Mouse (Mus musculus): ENCODE data around the gene Pip5k1c. TPM values are rescaled to one million over a fixed set of nuclear protein-coding genes. Genes with fewer than 3 reads are reported as not detected.

Pip5k1c gene
- polyA plus RNA-seq, 1 experiment from 2014 or later = 13.2 TPM

DNA sequence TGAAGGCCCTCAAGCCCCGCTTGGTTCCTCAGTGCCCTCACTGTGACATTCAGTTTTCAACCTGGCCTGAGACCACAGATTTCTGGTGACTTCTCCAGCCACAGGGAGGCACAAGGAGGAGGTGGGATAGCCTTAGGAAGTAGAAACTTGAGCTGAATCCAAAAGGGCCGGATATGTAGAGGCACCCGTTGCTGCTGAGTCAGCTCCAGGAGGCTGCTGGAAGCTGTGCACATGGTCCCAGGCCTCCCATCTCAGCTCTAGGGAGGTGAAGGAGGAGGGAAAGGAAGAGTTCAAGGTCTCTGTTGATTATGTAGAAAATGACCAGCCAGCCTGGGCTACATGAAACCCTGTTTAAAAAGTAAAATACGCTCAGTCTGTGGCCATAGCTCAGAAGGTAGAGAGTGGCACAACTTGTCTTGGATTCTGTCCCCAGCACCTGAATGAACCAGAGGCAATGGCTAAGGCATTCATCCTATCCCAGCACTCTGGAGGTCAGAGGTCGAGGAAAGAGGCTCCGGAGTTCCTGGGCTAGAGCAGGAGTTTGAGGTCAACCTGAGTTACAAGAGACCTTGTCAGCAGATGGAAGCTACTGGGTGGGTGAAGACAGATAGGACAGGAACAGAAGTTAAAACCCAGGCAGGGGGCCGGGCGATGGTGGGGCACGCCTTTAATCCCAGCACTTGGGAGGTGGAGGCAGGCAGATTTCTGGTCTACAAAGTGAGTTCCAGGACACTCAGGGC, 62.1 kb downstream of the Pip5k1c start:
- 0 out of 2 replicates have a peak overlapping the region, but pooled peaks have one; percentile 11 for H3K9ac ChIP-seq
- H3K4me3 ChIP-seq (replicated peaks) = no peak overlapping the region
- H3K27me3 ChIP-seq = no peaks in the 10 kb centered on the region
- H3K36me3 ChIP-seq = peaks cover 3% of the 10 kb centered on the region; the same call in 1 of the 2 replicates
- H3K4me1 ChIP-seq (replicated peaks) = peaks cover 77% of the 10 kb centered on the region
- DNase-seq = no peak
- no peaks in the 10 kb centered on the region for H3K9me3 ChIP-seq (replicated peaks)
- WGBS (ENCODE audit: insufficient replicate concordance) = 63% methylated on average over 9 of the region's 9 CpGs
- ATAC-seq (ENCODE audit: low read depth) = no peak
- H3K4me2 ChIP-seq = no peak overlapping the region
- H3K27ac ChIP-seq = no peak overlapping the region

DNA sequence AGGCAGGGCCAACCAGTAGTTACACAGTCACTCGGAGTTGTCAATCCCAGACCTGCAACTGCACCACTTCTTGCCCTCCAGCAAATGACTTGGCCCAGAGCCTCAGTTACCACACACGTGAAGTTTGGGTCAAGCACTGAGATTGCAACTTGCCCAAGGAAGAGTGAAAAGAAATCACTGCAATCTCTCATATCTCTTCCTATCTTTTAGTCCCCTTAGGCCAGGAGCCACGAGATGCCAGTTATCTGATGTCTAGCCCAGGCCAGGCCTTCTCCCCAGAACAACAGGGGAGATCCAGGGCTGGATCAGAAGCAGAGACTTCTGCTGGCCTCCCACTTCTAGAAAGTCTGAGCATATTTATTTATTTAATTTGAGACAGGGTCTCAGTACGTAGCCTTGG, 62.8 kb downstream of the Pip5k1c start:
- Histone ChIP-seq H3K9ac (no peak overlapping the region), H3K27ac (peak overlapping the region; percentile 79; the same call in 1 of the 2 replicates), H3K27me3 (no peaks in the 10 kb centered on the region), H3K9me3 (replicated peaks) (no peaks in the 10 kb centered on the region), H3K4me2 (no peak overlapping the region), H3K36me3 (peaks cover 9% of the 10 kb centered on the region), H3K4me3 (replicated peaks) (no peak overlapping the region), H3K4me1 (replicated peaks) (peaks cover 83% of the 10 kb centered on the region)
- ATAC-seq (ENCODE audit: low read depth) (no peak), DNase-seq (no peak)
- 49% methylated on average over 4 of the region's 4 CpGs for whole genome bisulfite sequencing (ENCODE audit: insufficient replicate concordance)

DNA sequence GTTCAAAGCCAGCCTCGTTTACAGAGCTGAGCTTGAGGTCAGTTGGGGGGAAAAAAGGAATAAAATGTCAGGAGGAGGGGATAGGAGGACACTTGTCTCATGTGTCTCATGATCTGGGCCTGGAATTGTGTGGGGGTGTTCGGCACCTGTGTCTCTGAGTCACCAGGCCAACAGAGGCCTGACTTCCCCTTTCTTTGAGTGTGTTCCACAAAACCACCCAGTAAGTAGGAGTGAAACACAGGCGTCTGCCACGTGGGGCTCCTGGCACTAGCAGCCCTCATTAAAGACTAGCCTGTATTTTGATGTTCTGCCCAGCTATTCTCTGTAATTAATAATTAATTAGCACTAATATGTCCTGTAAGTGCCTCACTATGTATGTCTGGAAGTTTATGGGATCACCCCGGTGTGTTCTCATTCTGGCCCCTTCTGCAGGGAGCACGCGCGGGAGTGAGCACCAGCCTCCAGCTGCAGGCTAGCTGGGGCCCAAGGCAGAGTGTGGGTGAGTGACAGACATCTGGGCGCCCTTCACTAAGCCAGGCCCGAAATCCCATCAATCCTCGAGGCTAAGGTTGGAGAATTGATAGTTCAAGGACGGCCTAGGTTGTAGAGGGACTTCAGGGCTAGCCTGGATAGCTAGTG, 63.7 kb downstream of the Pip5k1c start:
- H3K4me1 ChIP-seq (replicated peaks) = peaks cover 85% of the 10 kb centered on the region
- peak overlapping the region; percentile 87 for H3K4me3 ChIP-seq (replicated peaks)
- ATAC-seq (ENCODE audit: low read depth) (no peak), DNase-seq (no peak)
- H3K9ac ChIP-seq = peak overlapping the region; percentile 66
- 25% methylated on average over 12 of the region's 12 CpGs for WGBS (ENCODE audit: insufficient replicate concordance)
- peak overlapping the region; percentile 79 for H3K27ac ChIP-seq
- H3K9me3 ChIP-seq (replicated peaks) = no peaks in the 10 kb centered on the region
- H3K4me2 ChIP-seq = peak overlapping the region; percentile 95
- H3K36me3 ChIP-seq = peaks cover 19% of the 10 kb centered on the region
- H3K27me3 ChIP-seq = no peaks in the 10 kb centered on the region

DNA sequence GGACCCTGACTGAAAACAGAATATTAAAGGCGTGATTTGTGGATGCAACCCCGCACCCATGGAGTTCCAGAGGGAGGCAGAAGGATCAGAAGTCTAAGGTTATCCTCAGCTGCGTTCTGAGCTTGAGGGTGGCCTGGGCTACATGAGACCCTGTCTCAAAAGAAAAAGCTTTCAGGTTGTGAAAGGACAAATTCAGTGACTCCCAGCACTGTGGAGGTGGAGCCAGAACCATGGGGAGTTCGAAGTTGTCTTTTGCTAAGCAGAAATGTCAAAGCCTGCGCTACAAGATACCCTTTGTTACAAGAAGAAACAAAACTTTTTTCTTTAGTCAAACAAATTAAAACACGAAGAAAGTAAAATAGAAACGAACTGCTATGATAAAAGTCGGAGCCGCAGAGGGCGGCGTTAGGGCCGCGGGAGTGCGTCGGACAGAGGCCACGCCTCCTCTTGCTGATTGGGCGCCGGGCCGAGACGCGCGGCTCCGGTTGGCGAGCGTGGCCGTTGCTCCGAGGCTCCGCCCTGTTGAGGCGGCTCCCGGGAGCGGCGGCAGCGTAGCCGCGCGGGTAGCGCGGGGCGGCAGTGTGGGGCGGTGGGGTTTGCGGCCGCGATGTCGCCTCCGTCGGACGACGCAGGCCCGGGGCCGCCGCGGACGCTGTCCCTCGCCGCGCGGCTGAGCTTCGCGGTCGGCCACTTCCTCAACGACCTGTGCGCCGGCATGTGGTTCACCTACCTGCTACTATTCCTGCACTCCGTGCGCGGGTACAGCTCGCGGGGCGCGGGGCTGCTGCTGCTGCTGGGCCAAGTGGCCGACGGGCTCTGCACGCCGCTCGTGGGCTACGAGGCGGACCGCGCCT, 64.5 kb downstream of the Pip5k1c start, which contains the start of gene Mfsd12:
Mfsd12 (plus strand) TSS at position 501 of the 854 bp plus-strand sequence.
- Histone ChIP-seq H3K4me2 (peak within 1 kb of the TSS; percentile 95), H3K27ac (peak within 1 kb of the TSS; percentile 98), H3K9ac (peak within 1 kb of the TSS; percentile 99), H3K4me1 (replicated peaks) (peaks cover 85% of the 10 kb centered on the region), H3K9me3 (replicated peaks) (no peaks in the 10 kb centered on the region), H3K36me3 (peaks cover 26% of the 10 kb centered on the region), H3K4me3 (replicated peaks) (peak within 1 kb of the TSS; percentile 87), H3K27me3 (no peaks in the 10 kb centered on the region)
- 2% methylated on average over 79 of the region's 79 CpGs for WGBS (ENCODE audit: insufficient replicate concordance)
- peak; percentile 90 for DNase-seq
- peak; percentile 82 for ATAC-seq (ENCODE audit: low read depth)

DNA sequence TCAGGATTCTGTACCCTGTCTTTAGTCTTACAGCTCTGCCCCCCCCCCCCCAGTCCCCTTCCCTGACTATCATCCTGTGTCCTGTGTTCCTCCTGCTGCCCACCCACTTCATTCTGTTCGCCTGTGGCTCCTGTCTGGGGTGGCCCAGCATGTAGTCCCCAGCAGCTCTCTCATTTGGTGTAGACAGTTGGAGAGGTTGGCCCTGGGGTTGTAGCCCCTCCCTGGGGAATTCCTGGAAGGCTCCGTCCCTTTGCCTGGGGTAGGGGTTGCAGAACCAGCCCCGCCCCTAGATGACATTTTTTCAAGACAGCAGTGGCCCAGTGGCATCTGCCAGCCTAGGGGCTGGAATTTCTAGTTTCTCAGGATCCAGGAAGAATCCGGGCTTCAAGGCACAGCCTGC, 65.4 kb downstream of the Pip5k1c start:
- peak overlapping the region; percentile 98 for H3K27ac ChIP-seq
- peak overlapping the region; percentile 99 for H3K9ac ChIP-seq
- H3K4me2 ChIP-seq = peak overlapping the region; percentile 95
- H3K4me1 ChIP-seq (replicated peaks) = peaks cover 87% of the 10 kb centered on the region
- peak overlapping the region; percentile 87 for H3K4me3 ChIP-seq (replicated peaks)
- H3K27me3 ChIP-seq = no peaks in the 10 kb centered on the region
- no peak for ATAC-seq (ENCODE audit: low read depth)
- no peak for DNase-seq
- peaks cover 31% of the 10 kb centered on the region for H3K36me3 ChIP-seq
- H3K9me3 ChIP-seq (replicated peaks) = no peaks in the 10 kb centered on the region
- WGBS (ENCODE audit: insufficient replicate concordance) = 18% methylated on average over 4 of the region's 4 CpGs

DNA sequence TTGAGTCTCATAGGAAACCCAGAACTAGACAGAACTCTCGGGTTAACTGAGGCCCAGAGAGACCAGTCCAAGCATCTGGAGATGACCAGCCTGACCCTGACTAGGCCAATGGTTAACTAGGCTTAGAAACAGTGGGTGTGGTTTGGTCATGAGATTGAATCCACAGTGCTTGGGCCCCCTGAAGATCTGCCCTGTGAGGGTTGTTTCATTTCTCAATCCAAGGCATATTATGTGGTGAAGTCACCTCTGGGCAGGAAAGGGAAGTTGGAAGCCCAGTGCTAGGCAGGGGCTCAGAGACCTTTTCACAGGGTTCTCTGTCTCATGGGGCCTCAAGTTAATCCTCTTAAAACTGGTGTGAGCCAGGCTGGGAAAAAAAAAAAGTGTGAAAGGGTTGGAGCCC, 66.1 kb downstream of the Pip5k1c start:
- Histone ChIP-seq H3K36me3 (peaks cover 38% of the 10 kb centered on the region), H3K27me3 (no peaks in the 10 kb centered on the region), H3K9me3 (replicated peaks) (no peaks in the 10 kb centered on the region), H3K4me1 (replicated peaks) (peaks cover 89% of the 10 kb centered on the region), H3K27ac (peak overlapping the region; percentile 98), H3K4me2 (peak overlapping the region; percentile 95), H3K9ac (peak overlapping the region; percentile 99), H3K4me3 (replicated peaks) (peak overlapping the region; percentile 87)
- ATAC-seq (ENCODE audit: low read depth) = no peak
- DNase-seq = no peak
- 53% methylated on average over 1 of the region's 1 CpGs for whole genome bisulfite sequencing (ENCODE audit: insufficient replicate concordance)

DNA sequence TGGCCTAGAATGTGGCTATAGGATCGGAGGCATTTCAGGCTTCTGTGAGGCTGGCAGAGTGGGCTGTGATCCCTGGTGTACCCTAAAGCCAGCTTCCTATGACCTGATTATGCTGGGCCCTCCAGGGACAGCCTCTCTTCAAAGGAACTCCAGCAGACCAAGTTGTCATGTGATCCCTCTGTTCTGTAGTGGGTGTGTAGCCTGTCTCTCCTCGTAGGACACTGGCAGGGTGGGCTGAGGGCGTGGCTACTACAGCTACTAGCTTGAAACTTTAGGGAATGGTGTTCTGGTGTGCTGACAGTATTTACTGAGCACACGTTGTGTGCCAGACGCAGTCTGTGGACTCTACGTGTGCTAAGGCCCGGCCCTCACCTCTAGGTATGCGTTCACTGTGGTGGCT, 68.0 kb downstream of the Pip5k1c start:
- Histone ChIP-seq H3K9me3 (replicated peaks) (no peaks in the 10 kb centered on the region), H3K36me3 (peaks cover 46% of the 10 kb centered on the region), H3K27ac (peak overlapping the region; percentile 98), H3K4me3 (replicated peaks) (peak overlapping the region; percentile 20), H3K4me2 (peak overlapping the region; percentile 95), H3K9ac (peak overlapping the region; percentile 99), H3K4me1 (replicated peaks) (peaks cover 92% of the 10 kb centered on the region), H3K27me3 (no peaks in the 10 kb centered on the region)
- ATAC-seq (ENCODE audit: low read depth) = no peak
- DNase-seq = no peak
- WGBS (ENCODE audit: insufficient replicate concordance) = 70% methylated on average over 8 of the region's 8 CpGs

DNA sequence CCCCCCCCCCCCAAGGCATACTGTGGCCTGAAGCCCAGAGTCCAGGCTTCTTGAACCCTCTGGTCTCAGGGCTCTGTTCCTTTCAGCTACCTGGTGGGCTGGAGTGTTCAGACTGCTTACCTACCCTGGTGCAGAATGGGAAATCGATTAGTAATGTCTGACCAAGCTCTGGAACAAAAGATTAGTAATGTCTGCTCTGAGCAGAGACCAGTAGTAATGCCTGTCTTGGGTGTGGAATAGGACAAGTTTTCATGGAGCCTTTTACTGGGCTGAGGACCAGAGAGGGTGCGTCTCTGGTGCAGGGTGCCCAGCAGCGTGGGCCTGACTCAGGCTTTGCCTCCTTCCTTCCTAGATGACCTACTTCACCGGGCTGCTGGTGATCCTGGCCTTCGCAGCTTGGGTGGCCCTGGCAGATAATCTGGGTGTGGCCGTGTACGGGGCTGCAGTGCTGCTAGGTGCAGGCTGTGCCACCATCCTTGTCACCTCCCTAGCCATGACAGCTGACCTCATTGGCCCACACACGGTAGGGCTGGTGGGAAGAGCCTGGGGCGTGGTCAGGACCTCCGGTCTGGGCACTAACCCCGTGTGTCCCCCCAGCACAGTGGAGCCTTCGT, 69.7 kb downstream of the Pip5k1c start:
- H3K27ac ChIP-seq = peak overlapping the region; percentile 98
- H3K4me1 ChIP-seq (replicated peaks) = peaks cover 96% of the 10 kb centered on the region
- DNase-seq = peak; percentile 87
- H3K4me2 ChIP-seq = peak overlapping the region; percentile 95
- H3K9ac ChIP-seq = peak overlapping the region; percentile 99
- no peaks in the 10 kb centered on the region for H3K9me3 ChIP-seq (replicated peaks)
- H3K36me3 ChIP-seq = peaks cover 60% of the 10 kb centered on the region
- ATAC-seq (ENCODE audit: low read depth) = peak; percentile 88
- H3K27me3 ChIP-seq = no peaks in the 10 kb centered on the region
- peak overlapping the region; percentile 29 for H3K4me3 ChIP-seq (replicated peaks)
- 22% methylated on average over 12 of the region's 12 CpGs for WGBS (ENCODE audit: insufficient replicate concordance)

DNA sequence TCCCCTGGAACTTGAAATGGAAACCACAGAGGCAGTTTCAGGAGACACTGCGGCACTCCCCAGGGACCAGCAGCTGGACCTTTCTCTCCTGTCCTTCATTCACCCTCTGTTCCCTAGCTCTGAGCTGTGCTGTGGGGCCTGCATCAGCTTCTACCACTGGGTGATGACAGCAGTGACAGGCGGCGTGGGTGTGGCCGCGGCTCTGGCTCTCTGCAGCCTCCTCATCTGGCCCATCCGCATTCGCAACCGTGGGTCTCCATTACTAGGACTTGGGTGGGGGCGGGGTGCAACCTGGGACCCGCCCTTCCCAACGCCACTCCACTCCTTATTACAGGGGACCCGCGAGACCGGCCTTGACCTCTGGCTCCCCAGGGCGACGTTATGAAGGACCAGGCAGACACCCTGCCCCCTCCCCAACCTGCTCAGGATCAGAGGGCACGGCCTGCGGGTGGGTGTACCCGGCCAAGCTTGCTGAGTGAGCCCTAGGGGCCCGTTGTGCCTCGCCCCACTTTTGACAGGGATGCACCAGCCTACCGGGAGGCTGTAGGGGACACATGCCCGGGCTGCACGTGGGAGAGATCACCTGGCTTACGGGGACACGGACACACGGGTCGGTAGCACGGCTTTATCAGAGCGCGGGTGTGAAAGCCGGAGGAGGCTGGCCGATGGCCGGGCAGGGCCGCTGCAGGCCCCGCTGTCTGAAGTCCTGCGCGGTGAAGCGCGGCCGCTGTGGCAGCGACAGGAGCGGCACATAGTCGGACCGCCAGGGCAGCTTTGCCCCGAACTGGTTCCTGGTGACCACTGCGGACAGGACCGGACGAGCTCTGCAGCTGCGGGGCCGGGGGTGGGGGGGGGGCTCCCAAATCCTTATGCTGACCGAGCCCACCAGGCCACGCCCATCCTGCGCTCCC, 70.9 kb downstream of the Pip5k1c start:
- 55% methylated on average over 54 of the region's 54 CpGs for WGBS (ENCODE audit: insufficient replicate concordance)
- peaks cover 73% of the 10 kb centered on the region for H3K36me3 ChIP-seq
- peaks cover 96% of the 10 kb centered on the region for H3K4me1 ChIP-seq (replicated peaks)
- DNase-seq (no peak), ATAC-seq (ENCODE audit: low read depth) (peak; percentile 24)
- peak overlapping the region; percentile 29 for H3K4me3 ChIP-seq (replicated peaks)
- peak overlapping the region; percentile 98 for H3K27ac ChIP-seq
- no peaks in the 10 kb centered on the region for H3K27me3 ChIP-seq
- no peaks in the 10 kb centered on the region for H3K9me3 ChIP-seq (replicated peaks)
- H3K9ac ChIP-seq = peak overlapping the region; percentile 99
- peak overlapping the region; percentile 95 for H3K4me2 ChIP-seq

DNA sequence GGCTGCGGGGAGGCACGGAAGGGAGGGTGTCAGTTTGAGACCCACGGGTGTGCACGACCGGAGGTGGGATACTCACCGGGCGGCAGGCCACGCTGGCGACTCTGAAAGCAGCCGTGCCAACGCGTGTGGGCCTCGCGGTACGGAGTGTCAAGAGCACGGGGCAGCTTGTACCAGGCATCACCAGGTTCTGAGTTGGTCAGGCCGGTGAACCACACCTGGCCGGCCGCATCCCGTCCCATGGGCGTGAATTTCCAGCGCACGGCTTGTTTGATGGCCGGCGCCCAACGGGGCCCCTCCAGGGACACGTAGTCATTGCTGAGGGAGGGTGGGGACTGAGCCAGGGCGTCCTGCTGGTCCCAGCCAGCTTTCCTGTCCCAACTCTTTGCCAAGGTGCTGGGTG, 71.9 kb downstream of the Pip5k1c start:
- H3K4me2 ChIP-seq = peak overlapping the region; percentile 95
- peak overlapping the region; percentile 99 for H3K9ac ChIP-seq
- peaks cover 82% of the 10 kb centered on the region for H3K36me3 ChIP-seq
- ATAC-seq (ENCODE audit: low read depth) (no peak), DNase-seq (no peak)
- H3K4me1 ChIP-seq (replicated peaks) = peaks cover 87% of the 10 kb centered on the region
- H3K27ac ChIP-seq = peak overlapping the region; percentile 98
- peak overlapping the region; percentile 29; the same call in 1 of the 2 replicates for H3K4me3 ChIP-seq (replicated peaks)
- H3K9me3 ChIP-seq (replicated peaks) = no peaks in the 10 kb centered on the region
- WGBS (ENCODE audit: insufficient replicate concordance) = 47% methylated on average over 28 of the region's 28 CpGs
- H3K27me3 ChIP-seq = no peaks in the 10 kb centered on the region

Measured in liver, embryonic 13.5 days (tissue).